Mouse (Mus musculus) layer of hippocampus, adult 18-20 months (tissue): Measurements from ENCODE around the gene Pik3c2a. TPM values are rescaled to one million over a fixed set of nuclear protein-coding genes. Genes with fewer than 3 reads are reported as not detected.

Experiments
- DNase-seq, 2 experiments: peaks; one replicate each; pipeline ENCODE4 v3.0.0; 2022; ENCODE audit warnings: low spot score in 2 of 2
- total RNA-seq, 2 experiments: library from RNA; stranded (reverse); gene quantifications; 2 replicates each; pipeline ENCODE4 v1.2.3; 2021

The Pik3c2a gene
- total RNA-seq, 2 experiments from 2014 or later: 29.2 to 29.3 TPM

DNA sequence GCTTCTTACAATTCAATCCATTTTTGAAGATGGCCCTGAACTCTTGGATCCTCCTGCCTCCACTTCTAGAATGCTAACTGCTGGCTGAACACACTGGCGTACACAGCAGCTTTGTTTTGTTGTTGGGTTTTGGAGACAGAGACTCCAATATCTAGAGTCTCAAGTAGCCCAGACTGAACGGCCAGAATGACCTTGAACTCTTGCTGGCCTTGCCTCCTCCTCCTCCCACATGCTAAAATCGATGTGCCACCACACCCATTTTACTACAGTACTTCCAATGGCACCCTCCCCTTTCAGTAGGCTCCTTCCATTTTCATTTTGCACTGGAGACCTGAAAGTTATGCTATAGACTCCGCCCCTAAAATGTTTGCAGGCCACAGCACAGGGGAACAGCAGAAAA is 142.1 kb downstream of the Pik3c2a start:
- no peak for DNase-seq

DNA sequence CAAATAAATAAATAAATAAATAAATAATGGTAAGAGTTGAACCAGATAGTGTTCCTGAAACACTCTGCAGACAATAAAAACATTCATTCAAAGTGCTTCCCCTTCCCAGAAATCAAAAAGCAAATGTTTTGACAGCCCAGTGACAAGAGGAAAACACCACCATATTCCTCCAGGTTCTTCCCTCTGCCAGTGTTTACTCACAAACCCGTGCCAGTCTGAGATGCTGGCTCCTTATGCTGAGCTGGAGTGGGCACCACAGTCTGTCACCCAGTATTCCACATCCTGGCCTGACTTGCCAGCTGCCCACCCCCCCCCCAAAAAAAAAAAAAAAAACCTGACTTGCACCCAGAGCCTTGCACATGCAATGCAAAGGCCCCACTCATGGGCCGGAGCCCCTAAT is 144.4 kb downstream of the Pik3c2a start:
- no peak for DNase-seq

DNA sequence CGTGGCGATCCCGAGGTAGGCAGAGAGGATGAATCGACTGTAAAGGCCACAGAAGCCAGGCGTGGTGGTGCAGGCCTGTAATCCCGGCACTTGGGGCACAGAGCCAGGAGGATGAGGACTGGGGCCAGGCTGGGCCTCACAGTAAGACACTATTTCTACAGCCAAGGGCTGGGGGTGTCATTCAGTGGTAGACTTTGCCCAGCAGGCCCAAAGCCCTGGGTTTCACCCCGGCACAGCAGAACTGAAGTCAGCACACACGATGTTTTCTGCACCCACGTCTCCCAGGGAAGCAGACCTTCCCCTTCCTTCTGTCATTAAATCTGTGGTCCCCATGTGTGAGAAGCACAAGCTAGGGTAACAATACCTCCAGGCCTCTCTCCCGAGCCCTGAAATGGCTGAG is 144.9 kb downstream of the Pik3c2a start:
- peak in 1 of 2 experiments; percentile 15 for DNase-seq

DNA sequence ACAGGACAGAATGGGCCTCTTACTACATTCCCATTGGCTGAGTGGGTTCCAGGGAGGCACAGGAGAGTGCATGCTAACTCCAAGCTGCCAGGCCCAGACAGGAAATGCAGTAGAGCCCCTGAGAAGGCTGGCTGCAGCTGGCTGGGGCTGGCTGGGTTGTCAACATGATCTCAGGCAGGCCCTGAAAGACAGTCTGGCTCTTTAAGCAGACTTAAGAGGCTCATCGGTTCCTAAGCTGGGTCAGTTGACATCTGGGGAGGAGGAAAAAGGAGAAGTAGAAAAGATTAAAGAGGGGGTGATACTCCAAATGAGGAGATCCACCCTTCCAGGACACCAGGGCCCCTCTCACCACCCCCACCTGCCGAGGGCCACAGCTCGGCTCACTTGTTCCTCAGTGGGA is 148.3 kb downstream of the Pik3c2a start:
- DNase-seq: no peak

DNA sequence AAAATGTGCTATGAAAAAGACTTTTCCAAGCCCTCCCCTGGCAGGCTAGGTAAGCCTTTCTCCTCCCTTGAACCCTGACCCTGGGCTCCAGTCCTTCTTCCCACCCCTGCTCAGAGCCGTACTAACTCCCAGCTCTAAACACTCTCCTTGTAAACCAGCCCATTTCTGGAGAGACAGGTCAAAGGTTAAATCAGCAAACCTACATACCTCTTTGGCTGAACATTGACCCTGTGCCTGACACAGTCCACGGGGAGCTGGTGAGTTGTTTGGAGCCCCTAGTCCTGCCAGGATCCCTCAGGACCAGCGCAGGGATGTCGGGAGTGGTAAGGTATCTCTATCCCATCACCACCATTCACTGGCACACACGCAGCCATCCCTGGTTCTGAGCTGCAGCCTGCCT is 150.9 kb downstream of the Pik3c2a start:
- no peak for DNase-seq

DNA sequence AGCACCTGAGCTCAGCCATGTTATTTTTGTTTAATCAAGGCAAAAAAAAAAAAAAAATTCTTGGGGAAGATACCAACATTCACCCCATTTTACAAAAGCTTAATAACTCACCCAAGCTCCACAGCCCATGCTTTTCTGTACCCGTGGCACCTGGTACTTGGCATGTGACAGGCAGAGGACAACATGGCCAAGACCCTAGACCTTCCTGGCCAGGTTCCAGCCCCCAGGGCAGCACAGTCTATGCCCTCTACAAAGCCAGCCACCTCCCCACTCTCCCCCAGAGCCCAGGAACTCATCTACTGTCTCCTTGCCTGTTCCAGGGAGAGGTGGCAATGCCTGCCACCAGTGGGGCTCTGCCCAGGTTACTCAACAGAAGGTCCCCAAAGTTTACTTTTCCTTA is 152.7 kb downstream of the Pik3c2a start:
- DNase-seq: no peak

DNA sequence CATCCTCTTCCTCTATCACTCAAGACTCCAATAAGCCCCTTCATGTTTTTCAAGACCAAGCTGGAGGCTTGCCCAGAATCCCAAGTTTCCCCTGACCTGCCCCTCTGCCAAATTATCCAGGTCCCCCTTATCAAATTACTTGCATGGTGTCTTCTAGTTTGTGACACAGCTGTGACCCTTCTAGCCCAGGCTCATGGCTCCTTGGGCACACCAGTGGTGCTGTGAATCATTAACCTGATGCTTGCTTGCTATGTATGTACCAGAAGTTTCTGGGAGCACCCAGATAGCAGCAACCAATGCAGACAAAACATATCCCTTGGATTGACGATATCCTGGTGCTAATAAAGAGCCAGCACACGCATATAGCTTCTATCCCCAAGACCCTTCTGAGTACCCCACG is 154.3 kb downstream of the Pik3c2a start:
- no peak for DNase-seq

DNA sequence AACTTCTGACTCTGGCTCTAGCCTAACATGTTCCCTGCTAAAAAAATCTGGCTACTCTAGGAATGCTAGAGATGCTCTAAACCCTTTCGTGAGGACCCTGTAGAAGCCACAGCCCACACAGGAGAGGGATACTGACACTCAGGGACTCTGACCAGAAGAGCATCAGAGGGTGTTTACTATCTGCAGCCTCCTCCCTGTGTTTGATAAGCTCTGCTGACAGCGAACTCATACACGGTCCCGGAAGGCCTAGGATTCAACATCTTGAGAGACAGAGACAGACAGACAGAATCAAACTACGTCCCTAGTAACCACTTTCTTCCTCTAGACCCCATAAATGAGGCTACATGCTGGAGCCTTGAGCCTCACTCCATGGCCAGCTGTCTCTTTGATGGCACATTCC is 155.3 kb downstream of the Pik3c2a start:
- no peak for DNase-seq

Other genes starting within 250 kb of the Pik3c2a start
- gene Plekha7, start 135.1 kb downstream of the Pik3c2a start, total RNA-seq: 10 to 100 TPM; 19.1 to 20.2 TPM
- gene Rps13, start 109.3 kb downstream of the Pik3c2a start, total RNA-seq: 100 to 1,000 TPM; 220 to 237 TPM
- gene Nucb2, start 60.9 kb upstream of the Pik3c2a start, total RNA-seq: 10 to 100 TPM; 19.1 to 20.1 TPM